Mouse (Mus musculus) left cerebral cortex, postnatal 36 days (tissue): ENCODE measurements around the gene Ciao2a. TPM values are rescaled to one million over a fixed set of nuclear protein-coding genes. Genes with fewer than 3 reads are reported as not detected.

Experiments used
- DNase-seq, 2 experiments: peaks; one replicate each; pipeline ENCODE4 v3.0.0; 2021 to 2022; ENCODE audit warnings: low spot score in 2 of 2, mixed read lengths in 1 of 2
- intact Hi-C: fragments of 180-260 bp; cut with DNase I; formaldehyde crosslinking; loops from one replicate; pipeline ENCODE4 v1.15.1; 2025
- total RNA-seq, 2 experiments: library from RNA; stranded (reverse); gene quantifications; 2 replicates each; pipeline ENCODE4 v1.2.3; 2021

Gene Ciao2a
- total RNA-seq, 2 experiments from 2014 or later, result 26.4 to 28.0 TPM

GRCm38 (mm10) chr9:66155534-66155933 lies 29.1 kb downstream of the Ciao2a start:
- DNase-seq, result no peak
- intact Hi-C loops, result no loop called here

- peak; percentile 33 to 58 for DNase-seq
- intact Hi-C loops, result no loop called here
Observed at GRCm38 (mm10) chr9:66157958-66158830, 31.8 kb downstream of the Ciao2a start, which contains the start of gene Dapk2. Gene Dapk2 (plus strand): TSS chr9:66158223.

GRCm38 (mm10) chr9:66158885-66159430 lies 32.5 kb downstream of the Ciao2a start:
- intact Hi-C loops, result no loop called here
- no peak for DNase-seq

- intact Hi-C loops, result no loop called here
- no peak for DNase-seq
Observed at GRCm38 (mm10) chr9:66160155-66160554, 33.7 kb downstream of the Ciao2a start.

- DNase-seq, result no peak
Observed at GRCm38 (mm10) chr9:66162995-66163394, 36.6 kb downstream of the Ciao2a start.

GRCm38 (mm10) chr9:66167222-66167621 lies 40.8 kb downstream of the Ciao2a start:
- DNase-seq, result no peak
- intact Hi-C loops, result no loop called here

More at GRCm38 (mm10) chr9:66162995-66163394, 36.6 kb downstream of the Ciao2a start:
- intact Hi-C loops, result loop anchor here (2.0 kb wide), 1 partner anchor 80 kb away; no protein-coding TSS in a partner anchor

GRCm38 (mm10) chr9:66168233-66168632 lies 41.8 kb downstream of the Ciao2a start:
- intact Hi-C loops, result no loop called here
- no peak for DNase-seq

- DNase-seq, result no peak
- intact Hi-C loops, result no loop called here
Observed at GRCm38 (mm10) chr9:66170506-66170905, 44.1 kb downstream of the Ciao2a start.

GRCm38 (mm10) chr9:66171275-66171921 lies 45.0 kb downstream of the Ciao2a start:
- no peak for DNase-seq
- intact Hi-C loops, result no loop called here

- no peak for DNase-seq
- intact Hi-C loops, result no loop called here
Observed at GRCm38 (mm10) chr9:66173316-66173855, 47.0 kb downstream of the Ciao2a start.

- intact Hi-C loops, result no loop called here
- DNase-seq, result no peak
Observed at GRCm38 (mm10) chr9:66174985-66175384, 48.6 kb downstream of the Ciao2a start.

GRCm38 (mm10) chr9:66177975-66178374 lies 51.6 kb downstream of the Ciao2a start:
- no peak for DNase-seq
- intact Hi-C loops, result no loop called here

- intact Hi-C loops, result no loop called here
- no peak for DNase-seq
Observed at GRCm38 (mm10) chr9:66179795-66180194, 53.4 kb downstream of the Ciao2a start.

- intact Hi-C loops, result no loop called here
Observed at GRCm38 (mm10) chr9:66181126-66181825, 54.9 kb downstream of the Ciao2a start.

GRCm38 (mm10) chr9:66181826-66182678 lies 55.6 kb downstream of the Ciao2a start:
- DNase-seq, result no peak
- intact Hi-C loops, result no loop called here

More at GRCm38 (mm10) chr9:66181126-66181825, 54.9 kb downstream of the Ciao2a start:
- DNase-seq, result no peak

- intact Hi-C loops, result no loop called here
- no peak for DNase-seq
Observed at GRCm38 (mm10) chr9:66182679-66182993, 56.2 kb downstream of the Ciao2a start.

- DNase-seq, result no peak
- intact Hi-C loops, result no loop called here
Observed at GRCm38 (mm10) chr9:66183023-66183422, 56.6 kb downstream of the Ciao2a start.

GRCm38 (mm10) chr9:66184572-66184971 lies 58.2 kb downstream of the Ciao2a start:
- intact Hi-C loops, result no loop called here
- no peak for DNase-seq

- no peak for DNase-seq
- intact Hi-C loops, result no loop called here
Observed at GRCm38 (mm10) chr9:66186426-66186825, 60.0 kb downstream of the Ciao2a start.
